Mouse (Mus musculus): ENCODE data around the gene Lhfpl2. TPM values are rescaled to one million over a fixed set of nuclear protein-coding genes. Genes with fewer than 3 reads are reported as not detected.

Lhfpl2 gene
- polyA plus RNA-seq, 1 experiment from 2014 or later: 15.1 TPM

DNA sequence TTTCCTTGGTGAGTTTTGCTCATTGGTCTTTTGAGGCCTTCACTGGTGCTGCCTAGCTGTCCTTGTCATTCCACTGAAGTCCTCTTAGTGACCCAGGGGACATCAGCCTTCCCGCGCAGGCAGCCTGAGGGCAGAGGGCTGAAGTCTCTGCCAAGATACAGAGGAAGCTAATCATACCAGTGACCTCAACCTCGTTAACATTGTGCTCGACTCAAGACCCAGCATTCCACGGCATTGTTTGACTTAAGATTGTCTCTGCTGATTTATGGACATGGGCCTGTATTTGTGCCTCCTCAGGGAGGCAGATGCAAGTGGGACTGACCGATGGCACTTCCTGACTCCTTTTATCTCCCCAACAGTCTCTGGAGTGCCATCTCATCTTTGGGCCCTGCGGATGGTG lies 7.0 kb downstream of the Lhfpl2 start:
- H3K27ac ChIP-seq (ENCODE audit: low read length): no peak overlapping the region
- 41% methylated on average over 7 of the region's 7 CpGs for WGBS
- no peaks in the 10 kb centered on the region for H3K9me3 ChIP-seq (ENCODE audit: control insufficient read depth, low read length)
- no peak overlapping the region for H3K9ac ChIP-seq (ENCODE audit: low read depth, low read length)
- H3K36me3 ChIP-seq (ENCODE audit: control insufficient read depth, insufficient read depth, low read length): no peaks in the 10 kb centered on the region
- H3K4me1 ChIP-seq (ENCODE audit: control insufficient read depth, insufficient read depth, low read length): peaks cover 22% of the 10 kb centered on the region
- no peak overlapping the region for H3K4me3 ChIP-seq (ENCODE audit: low read length)
- ATAC-seq: no peak
- no peaks in the 10 kb centered on the region for H3K27me3 ChIP-seq (replicated peaks; ENCODE audit: control insufficient read depth, insufficient read depth, low read length)
- no peak overlapping the region for H3K4me2 ChIP-seq (ENCODE audit: low read depth, low read length)

GRCm38 (mm10) chr13:94065276-94066050 lies 7.9 kb downstream of the Lhfpl2 start:
- H3K4me1 ChIP-seq (ENCODE audit: control insufficient read depth, insufficient read depth, low read length): peaks cover 22% of the 10 kb centered on the region
- H3K4me3 ChIP-seq (ENCODE audit: low read length): no peak overlapping the region
- H3K27me3 ChIP-seq (replicated peaks; ENCODE audit: control insufficient read depth, insufficient read depth, low read length): no peaks in the 10 kb centered on the region
- H3K9me3 ChIP-seq (ENCODE audit: control insufficient read depth, low read length): no peaks in the 10 kb centered on the region
- 57% methylated on average over 11 of the region's 11 CpGs for WGBS
- no peak overlapping the region; the same call in 1 of the 2 replicates for H3K9ac ChIP-seq (ENCODE audit: low read depth, low read length)
- H3K27ac ChIP-seq (ENCODE audit: low read length): no peak overlapping the region
- no peak overlapping the region for H3K4me2 ChIP-seq (ENCODE audit: low read depth, low read length)
- no peaks in the 10 kb centered on the region for H3K36me3 ChIP-seq (ENCODE audit: control insufficient read depth, insufficient read depth, low read length)
- no peak for ATAC-seq

GRCm38 (mm10) chr13:94066626-94067275 lies 9.2 kb downstream of the Lhfpl2 start:
- H3K9ac ChIP-seq (ENCODE audit: low read depth, low read length): no peak overlapping the region
- H3K36me3 ChIP-seq (ENCODE audit: control insufficient read depth, insufficient read depth, low read length): no peaks in the 10 kb centered on the region
- no peak overlapping the region for H3K4me3 ChIP-seq (ENCODE audit: low read length)
- no peak overlapping the region for H3K27ac ChIP-seq (ENCODE audit: low read length)
- H3K4me2 ChIP-seq (ENCODE audit: low read depth, low read length): no peak overlapping the region
- 87% methylated on average over 5 of the region's 5 CpGs for WGBS
- peaks cover 22% of the 10 kb centered on the region for H3K4me1 ChIP-seq (ENCODE audit: control insufficient read depth, insufficient read depth, low read length)
- ATAC-seq: no peak
- no peaks in the 10 kb centered on the region for H3K9me3 ChIP-seq (ENCODE audit: control insufficient read depth, low read length)
- no peaks in the 10 kb centered on the region for H3K27me3 ChIP-seq (replicated peaks; ENCODE audit: control insufficient read depth, insufficient read depth, low read length)

- H3K9ac ChIP-seq (ENCODE audit: low read depth, low read length): no peak overlapping the region
- ATAC-seq: no peak
- no peak overlapping the region for H3K4me2 ChIP-seq (ENCODE audit: low read depth, low read length)
- no peaks in the 10 kb centered on the region for H3K27me3 ChIP-seq (replicated peaks; ENCODE audit: control insufficient read depth, insufficient read depth, low read length)
- WGBS: 100% methylated on average over 1 of the region's 1 CpGs
- no peak overlapping the region for H3K27ac ChIP-seq (ENCODE audit: low read length)
- no peaks in the 10 kb centered on the region for H3K9me3 ChIP-seq (ENCODE audit: control insufficient read depth, low read length)
- H3K4me3 ChIP-seq (ENCODE audit: low read length): no peak overlapping the region
- H3K36me3 ChIP-seq (ENCODE audit: control insufficient read depth, insufficient read depth, low read length): no peaks in the 10 kb centered on the region
- H3K4me1 ChIP-seq (ENCODE audit: control insufficient read depth, insufficient read depth, low read length): peaks cover 20% of the 10 kb centered on the region
These were observed 10.7 kb downstream of the Lhfpl2 start for GRCm38 (mm10) chr13:94068308-94068707.

GRCm38 (mm10) chr13:94069421-94070307 lies 12.1 kb downstream of the Lhfpl2 start:
- H3K36me3 ChIP-seq (ENCODE audit: control insufficient read depth, insufficient read depth, low read length): no peaks in the 10 kb centered on the region
- H3K27ac ChIP-seq (ENCODE audit: low read length): no peak overlapping the region
- ATAC-seq: no peak
- H3K27me3 ChIP-seq (replicated peaks; ENCODE audit: control insufficient read depth, insufficient read depth, low read length): no peaks in the 10 kb centered on the region
- no peak overlapping the region for H3K9ac ChIP-seq (ENCODE audit: low read depth, low read length)
- WGBS: 73% methylated on average over 16 of the region's 16 CpGs
- no peak overlapping the region for H3K4me2 ChIP-seq (ENCODE audit: low read depth, low read length)
- peaks cover 23% of the 10 kb centered on the region for H3K4me1 ChIP-seq (ENCODE audit: control insufficient read depth, insufficient read depth, low read length)
- H3K4me3 ChIP-seq (ENCODE audit: low read length): no peak overlapping the region
- no peaks in the 10 kb centered on the region for H3K9me3 ChIP-seq (ENCODE audit: control insufficient read depth, low read length)

DNA sequence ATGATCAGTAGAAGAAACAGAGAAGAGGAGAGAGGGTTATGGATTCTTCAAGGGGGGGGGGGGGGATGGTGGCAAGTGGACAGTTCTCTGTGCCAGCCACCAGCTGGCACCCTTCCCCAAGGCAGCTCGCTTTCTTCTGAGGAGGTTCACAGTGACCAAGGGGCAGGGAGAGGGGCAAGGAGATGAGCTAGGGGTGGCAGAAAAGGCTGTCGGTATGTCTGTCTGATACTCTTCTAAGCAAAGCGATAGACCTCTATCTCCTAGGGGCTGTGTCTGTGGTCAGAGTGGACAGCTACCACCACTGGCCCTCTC lies 12.7 kb downstream of the Lhfpl2 start:
- Histone ChIP-seq H3K4me1 (ENCODE audit: control insufficient read depth, insufficient read depth, low read length) (peaks cover 21% of the 10 kb centered on the region), H3K4me2 (ENCODE audit: low read depth, low read length) (no peak overlapping the region), H3K36me3 (ENCODE audit: control insufficient read depth, insufficient read depth, low read length) (no peaks in the 10 kb centered on the region), H3K27ac (ENCODE audit: low read length) (no peak overlapping the region), H3K9ac (ENCODE audit: low read depth, low read length) (no peak overlapping the region), H3K4me3 (ENCODE audit: low read length) (no peak overlapping the region), H3K9me3 (ENCODE audit: control insufficient read depth, low read length) (no peaks in the 10 kb centered on the region), H3K27me3 (replicated peaks; ENCODE audit: control insufficient read depth, insufficient read depth, low read length) (no peaks in the 10 kb centered on the region)
- 98% methylated on average over 3 of the region's 3 CpGs for WGBS
- ATAC-seq: no peak

DNA sequence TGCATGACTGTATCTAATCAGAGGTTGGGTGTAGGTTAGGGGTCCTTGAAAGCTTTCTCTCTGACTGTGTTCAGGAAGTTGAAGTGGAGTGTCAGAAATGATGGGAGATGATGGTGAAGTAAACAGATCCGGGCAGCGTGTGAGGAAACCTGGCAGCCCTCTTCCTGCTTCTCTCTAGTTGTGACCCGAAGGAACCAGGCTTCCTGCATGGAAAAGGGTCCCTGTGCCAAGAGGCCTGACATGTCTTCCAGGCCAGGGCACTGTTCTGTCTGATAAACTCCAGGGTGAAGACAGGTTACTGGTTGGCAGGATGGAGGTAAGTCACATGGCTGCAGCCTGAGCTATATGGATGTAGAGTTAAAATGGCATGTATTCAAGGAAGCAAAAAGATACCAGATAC lies 13.3 kb downstream of the Lhfpl2 start:
- no peak for ATAC-seq
- Histone ChIP-seq H3K27me3 (replicated peaks; ENCODE audit: control insufficient read depth, insufficient read depth, low read length) (no peaks in the 10 kb centered on the region), H3K4me2 (ENCODE audit: low read depth, low read length) (no peak overlapping the region), H3K4me1 (ENCODE audit: control insufficient read depth, insufficient read depth, low read length) (peaks cover 18% of the 10 kb centered on the region), H3K36me3 (ENCODE audit: control insufficient read depth, insufficient read depth, low read length) (no peaks in the 10 kb centered on the region), H3K4me3 (ENCODE audit: low read length) (no peak overlapping the region), H3K27ac (ENCODE audit: low read length) (no peak overlapping the region), H3K9me3 (ENCODE audit: control insufficient read depth, low read length) (no peaks in the 10 kb centered on the region), H3K9ac (ENCODE audit: low read depth, low read length) (no peak overlapping the region)
- WGBS: 85% methylated on average over 3 of the region's 3 CpGs

DNA sequence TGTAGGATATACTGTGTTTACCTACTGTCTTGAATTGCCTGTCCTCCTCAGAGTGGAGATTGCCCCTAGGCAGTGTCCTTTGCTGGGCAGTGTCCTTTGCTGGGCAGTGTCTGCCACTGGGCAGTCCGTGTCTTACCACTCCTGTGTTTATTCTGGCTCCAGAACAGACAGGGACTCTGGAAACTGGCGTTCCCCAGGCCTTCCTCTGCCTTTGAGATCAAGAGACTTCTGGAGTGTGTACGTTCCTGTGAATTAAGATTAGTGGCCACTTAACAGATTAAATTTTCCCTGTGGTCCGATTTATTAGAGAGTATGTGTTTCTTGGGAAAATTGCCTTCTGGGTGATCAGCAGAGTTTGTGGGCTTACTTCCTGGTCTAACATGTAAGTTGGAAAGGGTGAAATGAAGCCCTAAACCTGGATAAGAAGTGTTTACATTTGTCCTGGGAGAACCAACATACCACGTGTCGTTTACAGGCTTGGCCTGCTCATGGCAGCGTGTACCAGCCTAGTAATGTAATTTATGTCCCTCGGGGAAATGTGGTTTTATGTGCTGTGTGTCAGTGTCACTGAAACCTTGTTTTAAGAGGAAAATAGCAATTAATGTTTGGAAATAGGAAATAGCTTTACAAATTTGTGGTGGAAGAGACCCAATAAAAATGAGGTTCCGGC lies 15.6 kb downstream of the Lhfpl2 start:
- Histone ChIP-seq H3K9ac (ENCODE audit: low read depth, low read length) (0 out of 2 replicates have a peak overlapping the region, but pooled peaks have one; percentile 26), H3K27me3 (replicated peaks; ENCODE audit: control insufficient read depth, insufficient read depth, low read length) (no peaks in the 10 kb centered on the region), H3K36me3 (ENCODE audit: control insufficient read depth, insufficient read depth, low read length) (no peaks in the 10 kb centered on the region), H3K27ac (ENCODE audit: low read length) (peak overlapping the region; percentile 74), H3K4me2 (ENCODE audit: low read depth, low read length) (no peak overlapping the region), H3K9me3 (ENCODE audit: control insufficient read depth, low read length) (no peaks in the 10 kb centered on the region), H3K4me3 (ENCODE audit: low read length) (no peak overlapping the region), H3K4me1 (ENCODE audit: control insufficient read depth, insufficient read depth, low read length) (peaks cover 18% of the 10 kb centered on the region)
- ATAC-seq: peak; percentile 64
- 30% methylated on average over 9 of the region's 9 CpGs for WGBS

- WGBS: 55% methylated on average over 5 of the region's 5 CpGs
- Histone ChIP-seq H3K9me3 (ENCODE audit: control insufficient read depth, low read length) (no peaks in the 10 kb centered on the region), H3K27ac (ENCODE audit: low read length) (no peak overlapping the region), H3K36me3 (ENCODE audit: control insufficient read depth, insufficient read depth, low read length) (no peaks in the 10 kb centered on the region), H3K4me3 (ENCODE audit: low read length) (no peak overlapping the region), H3K4me2 (ENCODE audit: low read depth, low read length) (no peak overlapping the region), H3K27me3 (replicated peaks; ENCODE audit: control insufficient read depth, insufficient read depth, low read length) (no peaks in the 10 kb centered on the region), H3K9ac (ENCODE audit: low read depth, low read length) (no peak overlapping the region), H3K4me1 (ENCODE audit: control insufficient read depth, insufficient read depth, low read length) (peaks cover 18% of the 10 kb centered on the region)
- ATAC-seq: peak; percentile 32; the same call in 1 of the 2 replicates
These were observed 16.1 kb downstream of the Lhfpl2 start for GRCm38 (mm10) chr13:94073716-94074115.
